Mouse (Mus musculus) ovary, postnatal 10 days (tissue): ENCODE measurements around the gene Arhgap6.
"Not testable (repeated sequence)": the region's sequence is repeated elsewhere in the genome, so short reads cannot be mapped to it uniquely, and the experiment has no call there.

ENCODE experiments used
- DNase-seq: peaks from one replicate; pipeline ENCODE4 v3.0.0; 2022; ENCODE audit warnings: low spot score

The Arhgap6 gene

GRCm38 (mm10) chrX:169319066-169319760 is 524.3 kb downstream of the Arhgap6 start:
- DNase-seq = no peak

DNA sequence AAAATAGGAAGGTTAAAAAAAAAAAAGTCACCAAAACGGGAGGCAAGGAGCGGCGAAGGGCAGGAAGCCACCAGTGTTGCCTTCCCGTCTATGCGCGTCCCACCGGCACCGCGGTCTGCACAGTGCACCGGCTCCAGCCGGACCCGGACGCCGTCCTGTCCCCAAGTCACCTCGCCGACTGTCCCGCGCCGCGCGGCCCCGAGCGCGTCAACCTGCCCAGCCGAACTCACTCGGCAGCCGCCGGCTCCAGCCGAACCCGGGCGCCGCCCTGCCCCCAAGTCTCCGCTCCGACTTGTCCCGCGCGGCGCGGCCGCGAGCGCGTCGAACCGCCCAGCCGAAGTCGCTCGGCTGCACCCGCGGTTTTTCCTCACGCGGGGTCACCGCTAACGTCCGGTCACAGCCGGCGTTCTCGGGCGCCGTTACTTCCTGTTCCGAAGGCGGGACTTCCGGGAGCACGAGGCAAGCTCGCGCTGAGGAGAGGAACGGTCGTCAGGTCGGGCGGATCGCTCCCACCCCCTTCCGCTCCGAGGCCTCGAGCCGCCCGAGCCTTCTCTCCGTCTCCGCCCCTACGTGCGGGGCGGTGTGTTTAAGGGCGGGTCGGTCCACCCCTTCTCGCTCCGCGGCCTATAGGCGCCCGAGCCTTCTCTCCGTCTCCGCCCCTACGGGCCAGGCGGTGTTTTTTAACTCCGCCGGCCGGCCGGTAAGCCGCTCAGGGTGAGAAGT is 525.2 kb downstream of the Arhgap6 start, which contains the start of gene Hccs:
Gene Hccs (minus strand): TSS at position 428 of the 723 bp plus-strand sequence.
- peak; percentile 39 for DNase-seq

- DNase-seq = not testable (repeated sequence)
Observed at GRCm38 (mm10) chrX:169320668-169321005, 525.7 kb downstream of the Arhgap6 start.

GRCm38 (mm10) chrX:169325929-169326595 is 531.2 kb downstream of the Arhgap6 start:
- no peak for DNase-seq

GRCm38 (mm10) chrX:169332264-169332663 is 537.4 kb downstream of the Arhgap6 start:
- DNase-seq = no peak

- DNase-seq = no peak
Observed at GRCm38 (mm10) chrX:169337559-169337958, 542.7 kb downstream of the Arhgap6 start.

DNA sequence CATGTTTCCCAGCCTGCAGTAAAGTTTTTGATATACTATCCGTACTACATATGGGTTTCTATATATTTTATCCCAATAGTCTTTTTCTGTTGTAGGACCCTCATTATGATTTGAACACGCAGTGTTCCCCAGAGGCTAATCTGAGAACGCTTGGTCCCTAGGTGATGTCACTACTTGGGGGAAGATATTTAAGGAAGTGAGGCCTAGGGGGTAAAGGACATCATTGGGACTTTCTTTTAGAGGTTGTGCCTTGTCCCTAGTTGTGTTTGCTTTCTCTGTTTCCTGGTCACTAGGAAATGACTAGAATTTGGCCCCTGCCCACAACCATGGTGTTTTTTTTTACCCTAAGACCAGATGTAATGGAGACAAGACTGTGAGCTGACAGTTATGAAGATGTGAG is 543.3 kb downstream of the Arhgap6 start:
- DNase-seq = no peak
